Mouse (Mus musculus) left cerebral cortex, adult 2 months (tissue): ENCODE data around the gene Slc3a1. TPM values are rescaled to one million over a fixed set of nuclear protein-coding genes. Genes with fewer than 3 reads are reported as not detected.

Experiments
- DNase-seq, 2 experiments: peaks; one replicate each; pipeline ENCODE4 v3.0.0; 2021 to 2022; ENCODE audit warnings: low spot score in 2 of 2, mixed read lengths in 1 of 2; ENCODE audit errors: extremely low spot score in 1 of 2
- H3K27ac ChIP-seq: fragments of 200-600 bp; 2 replicates; pipeline ENCODE4 v1.8.1; 2022
- H3K4me3 ChIP-seq: fragments of 200-600 bp; 2 replicates; pipeline ENCODE4 v1.8.1; 2022
- CTCF ChIP-seq: fragments of 200-600 bp; IDR thresholded peaks from 2 replicates; pipeline ENCODE4 v1.8.1; 2022; ENCODE audit warnings: antibody characterized with exemption, mild to moderate bottlenecking, moderate library complexity
- intact Hi-C: fragments of 180-260 bp; cut with DNase I; formaldehyde crosslinking; loops from one replicate; pipeline ENCODE4 v1.15.1; 2025
- total RNA-seq, 2 experiments: library from RNA; stranded (reverse); gene quantifications; 2 replicates each; pipeline ENCODE4 v1.2.3; 2021

Gene Slc3a1
- total RNA-seq, 2 experiments from 2014 or later = 0.26 to 0.38 TPM

DNA sequence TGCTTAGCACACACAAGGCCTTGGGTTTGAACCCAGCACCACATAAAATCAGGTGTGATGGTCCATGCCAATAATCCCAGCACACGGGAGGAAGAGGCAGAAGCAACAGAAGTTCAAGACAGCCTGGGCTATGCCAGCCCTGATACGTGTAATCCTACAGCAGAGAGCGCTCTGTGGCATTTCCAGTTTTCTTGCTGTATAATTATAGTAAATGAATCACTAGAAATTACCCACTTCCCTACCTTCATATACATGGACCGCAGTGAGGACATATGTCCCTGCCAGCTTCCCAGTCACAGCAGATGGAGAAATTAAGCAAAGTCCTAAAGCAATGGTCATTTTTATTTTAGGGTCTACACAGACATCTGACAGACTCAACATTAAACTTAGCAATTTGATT lies 45.9 kb downstream of the Slc3a1 start:
- intact Hi-C loops = no loop called here

DNA sequence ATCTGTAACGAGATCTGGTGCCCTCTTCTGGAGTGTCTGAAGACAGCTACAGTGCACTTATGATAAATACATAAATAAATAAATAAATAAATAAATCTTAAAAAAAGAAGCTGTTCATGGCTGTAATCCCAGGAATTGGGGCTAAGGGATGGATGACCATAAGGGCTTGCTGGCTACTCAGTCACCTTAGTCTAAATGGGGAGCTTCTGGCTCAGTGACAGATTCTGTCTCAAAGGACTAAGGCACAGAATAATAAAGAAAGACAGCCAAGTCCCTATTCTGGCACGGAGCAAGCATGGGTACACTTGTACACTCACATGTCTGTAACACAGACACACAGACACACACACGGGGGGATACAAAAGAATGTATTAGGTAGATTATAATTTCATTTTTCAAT lies 51.1 kb downstream of the Slc3a1 start:
- intact Hi-C loops = no loop called here
- H3K27ac ChIP-seq = no peak overlapping the region
- DNase-seq = no peak
- H3K4me3 ChIP-seq = no peak overlapping the region
- TF ChIP-seq CTCF = no peak; the same call in 1 of the 2 replicates

More for the DNA sequence above, 45.9 kb downstream of the Slc3a1 start:
- DNase-seq = no peak
- no peak for TF ChIP-seq CTCF
- Histone ChIP-seq H3K27ac (no peak overlapping the region), H3K4me3 (no peak overlapping the region)

DNA sequence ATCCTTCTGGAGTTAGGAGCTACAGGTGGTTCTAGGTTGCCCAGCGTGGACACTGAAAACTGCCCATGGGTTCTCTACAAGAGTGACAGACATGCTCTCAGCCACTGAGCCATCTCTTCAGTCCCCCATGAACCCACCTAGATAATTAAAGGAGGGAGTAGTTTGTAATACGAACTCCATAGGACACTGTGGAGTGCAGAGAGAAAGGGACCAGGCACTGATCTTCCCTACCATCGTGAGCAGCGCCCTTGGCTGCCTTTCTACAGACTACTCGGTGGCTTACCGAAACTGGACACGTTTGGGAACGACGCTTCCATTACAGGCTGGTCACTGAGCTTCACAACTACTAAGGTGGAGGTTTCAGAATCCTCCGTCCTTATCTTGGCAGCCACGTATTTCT lies 52.6 kb downstream of the Slc3a1 start:
- TF ChIP-seq CTCF = no peak
- intact Hi-C loops = loop anchor here (10.0 kb wide), 1 partner anchor 206 kb away; no protein-coding TSS in a partner anchor
- Histone ChIP-seq H3K27ac (no peak overlapping the region), H3K4me3 (no peak overlapping the region)
- DNase-seq = no peak

DNA sequence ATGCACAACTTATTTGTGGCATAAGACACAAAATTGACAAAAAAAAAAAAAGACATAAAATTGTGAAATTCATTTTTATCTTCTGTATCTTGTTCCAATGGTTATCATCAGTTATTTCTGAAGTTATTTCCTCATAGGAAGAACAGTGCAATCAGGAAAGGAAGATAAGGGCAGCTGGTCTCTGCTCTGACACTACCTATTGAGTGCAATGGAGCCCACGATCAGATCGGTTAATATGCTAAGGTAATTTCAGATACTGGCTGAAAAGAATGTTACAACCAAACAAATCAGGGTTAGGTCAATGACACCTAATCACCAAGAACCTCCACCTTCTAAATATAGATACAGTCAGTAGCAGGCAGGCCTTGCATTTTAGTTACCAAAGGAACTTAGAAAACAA lies 57.2 kb downstream of the Slc3a1 start:
- no peak overlapping the region for H3K27ac ChIP-seq
- intact Hi-C loops = loop anchor here (10.0 kb wide), 1 partner anchor 211 kb away; no protein-coding TSS in a partner anchor

DNA sequence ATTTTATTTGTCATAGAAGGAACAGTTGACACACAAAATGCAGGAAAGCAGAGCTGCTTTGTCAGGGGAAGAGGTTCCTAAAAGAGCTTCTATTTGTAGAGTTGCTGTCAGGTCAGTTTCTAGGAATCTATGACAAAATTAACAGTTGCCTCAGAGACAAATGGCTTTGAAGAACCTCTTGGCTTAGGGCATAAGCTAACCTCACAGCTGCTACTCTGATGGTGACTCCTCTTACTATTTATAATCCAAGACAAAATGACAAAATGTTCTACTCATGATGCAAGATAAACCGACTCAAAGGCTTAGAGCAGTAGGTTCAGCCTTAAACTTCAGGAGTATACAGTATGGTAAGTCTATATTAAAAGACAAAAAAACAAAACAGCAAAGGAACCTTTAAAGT lies 58.3 kb downstream of the Slc3a1 start:
- TF ChIP-seq CTCF = no peak
- H3K27ac ChIP-seq = no peak overlapping the region
- no peak overlapping the region for H3K4me3 ChIP-seq
- DNase-seq = no peak
- intact Hi-C loops = loop anchor here (10.0 kb wide), 1 partner anchor 212 kb away; no protein-coding TSS in a partner anchor

More for the DNA sequence above, 57.2 kb downstream of the Slc3a1 start:
- no peak for TF ChIP-seq CTCF
- no peak for DNase-seq
- H3K4me3 ChIP-seq = no peak overlapping the region

DNA sequence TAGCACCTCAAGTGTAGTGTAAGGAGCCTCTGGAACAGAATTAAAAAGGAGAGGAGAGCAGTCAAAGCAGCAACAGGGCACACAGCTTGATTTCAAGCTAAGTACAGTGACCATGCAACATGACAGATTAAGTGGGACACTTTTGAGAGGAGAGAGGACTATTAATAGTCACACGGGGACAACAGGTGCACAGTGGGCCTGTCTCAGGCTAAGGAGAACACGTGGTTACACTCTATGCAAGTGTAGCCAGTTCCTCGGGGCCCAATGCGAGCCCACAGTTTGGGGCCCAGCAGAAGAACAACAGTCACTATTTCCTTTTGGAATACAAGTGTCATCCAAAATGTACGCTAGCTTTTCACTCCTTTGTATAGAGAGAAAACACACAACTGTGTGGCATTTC lies 59.4 kb downstream of the Slc3a1 start:
- no peak for TF ChIP-seq CTCF
- Histone ChIP-seq H3K4me3 (peak overlapping the region; percentile 4; the same call in 1 of the 2 replicates), H3K27ac (no peak overlapping the region)
- DNase-seq = no peak
- intact Hi-C loops = loop anchor here (10.0 kb wide), 1 partner anchor 213 kb away; no protein-coding TSS in a partner anchor

DNA sequence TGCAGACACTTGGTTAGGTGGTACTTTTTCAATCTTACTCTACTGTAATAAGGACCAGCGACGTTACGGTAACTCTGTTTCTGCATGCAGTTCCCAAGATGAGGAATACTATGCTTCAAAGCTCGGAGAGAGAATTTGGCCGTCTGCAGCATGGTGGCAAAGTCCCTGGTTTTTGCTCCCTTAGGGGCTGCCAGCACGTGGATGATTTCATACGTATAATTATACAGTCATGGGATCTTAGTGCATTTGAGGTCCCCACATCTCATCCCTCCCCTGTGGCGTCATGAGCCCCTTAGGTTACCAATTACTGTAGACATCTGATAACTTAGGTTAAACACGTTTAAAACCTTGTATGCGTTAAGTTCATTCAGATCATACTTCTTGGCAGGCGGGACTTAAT lies 60.2 kb downstream of the Slc3a1 start:
- TF ChIP-seq CTCF = no peak
- DNase-seq = no peak
- Histone ChIP-seq H3K27ac (no peak overlapping the region), H3K4me3 (peak overlapping the region; percentile 83; the same call in 1 of the 2 replicates)
- intact Hi-C loops = loop anchor here (10.0 kb wide), 1 partner anchor 214 kb away; no protein-coding TSS in a partner anchor

DNA sequence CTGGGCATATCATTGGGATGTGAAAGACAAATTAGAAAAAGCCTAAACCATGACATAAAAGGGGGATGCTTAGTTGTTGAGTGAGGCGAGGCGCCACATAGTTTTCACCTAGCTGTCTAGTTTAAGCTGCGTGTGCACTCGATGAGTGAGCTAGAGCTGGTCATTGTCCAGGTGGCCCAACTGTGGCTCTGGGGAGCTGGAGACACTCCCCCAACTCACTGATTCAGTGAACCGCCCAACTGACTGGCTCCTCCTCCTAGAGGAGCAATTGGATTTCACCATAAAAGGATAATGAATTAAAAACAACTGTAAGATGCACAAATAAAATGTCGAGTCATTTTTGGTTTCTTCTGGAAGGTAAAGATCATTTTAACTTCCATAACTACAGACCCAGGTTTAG lies 60.8 kb downstream of the Slc3a1 start:
- H3K27ac ChIP-seq = peak overlapping the region; percentile 99
- intact Hi-C loops = loop anchor here (10.0 kb wide), 1 partner anchor 214 kb away; no protein-coding TSS in a partner anchor
- DNase-seq = no peak
- no peak for TF ChIP-seq CTCF
- H3K4me3 ChIP-seq = peak overlapping the region; percentile 83

DNA sequence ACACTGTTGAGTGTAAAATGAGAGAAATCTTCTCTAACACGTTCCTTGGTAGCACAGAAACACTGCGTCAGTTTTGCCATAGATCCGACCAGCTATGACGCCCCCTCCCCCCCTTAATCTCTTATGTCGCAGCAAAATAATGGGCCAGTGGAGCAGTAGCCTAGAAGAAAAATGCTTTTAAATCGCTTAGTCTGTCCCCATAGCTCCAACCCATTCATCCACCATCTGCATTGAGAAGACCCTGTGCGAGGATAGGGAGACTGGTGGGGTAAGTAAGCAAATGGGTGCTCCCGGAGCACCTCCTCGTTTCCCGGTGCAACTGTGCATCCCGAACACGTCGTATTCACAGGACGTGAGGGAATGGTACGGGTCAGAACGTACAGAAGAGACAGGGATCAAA lies 61.4 kb downstream of the Slc3a1 start:
- Histone ChIP-seq H3K27ac (peak overlapping the region; percentile 99), H3K4me3 (peak overlapping the region; percentile 83)
- intact Hi-C loops = loop anchor here (1.0 to 10.0 kb wide), 3 partner anchors 132 to 299 kb away; partner anchors contain the start of gene Lrpprc
- TF ChIP-seq CTCF = no peak
- DNase-seq = no peak

DNA sequence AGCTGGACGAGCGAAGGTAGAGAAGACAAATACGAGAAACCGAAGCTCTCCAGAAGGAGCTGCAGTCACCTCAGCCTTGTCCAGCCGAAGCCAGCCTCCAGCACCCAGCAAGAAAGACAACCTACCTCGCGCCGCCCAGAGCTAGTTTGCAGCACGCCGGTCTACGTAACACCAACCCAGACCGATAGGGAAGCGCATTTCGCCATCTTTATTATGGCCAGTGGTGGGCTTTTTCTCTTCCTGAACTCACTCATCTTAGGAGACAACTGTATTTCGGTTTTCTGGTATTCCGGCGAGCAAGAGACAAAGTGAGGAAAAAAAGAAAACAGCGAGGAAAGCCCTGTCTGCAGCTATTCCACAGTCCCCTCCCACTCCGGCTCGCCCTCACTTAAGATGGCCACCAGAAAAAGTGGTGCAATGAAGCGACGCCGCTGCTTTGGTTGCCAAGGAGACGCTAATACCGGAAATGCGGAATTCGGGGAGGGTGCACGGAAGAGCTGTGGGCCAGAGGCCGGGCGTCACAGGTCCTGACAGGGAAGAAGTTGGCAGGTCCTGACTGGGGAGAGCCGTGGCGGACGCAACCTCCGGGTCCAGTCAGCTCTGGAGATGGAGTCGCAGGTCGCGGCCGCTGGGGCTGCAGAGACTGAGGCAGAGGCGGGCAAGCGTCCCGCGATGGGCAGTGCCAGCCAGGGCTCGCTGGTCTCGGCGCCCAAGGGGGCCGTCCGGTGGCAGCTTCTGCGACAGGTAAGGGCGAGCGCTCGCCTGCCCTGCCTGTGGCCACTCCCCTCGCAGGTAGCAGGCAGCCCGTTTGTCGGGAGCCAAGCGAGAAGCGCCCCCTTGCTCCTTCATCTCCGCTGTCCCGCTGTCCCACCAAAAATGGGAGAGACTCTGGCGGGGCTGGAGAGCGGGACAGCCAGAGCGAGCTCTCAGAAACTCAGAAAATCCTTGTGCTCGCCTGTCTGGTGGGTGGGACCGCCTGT lies 62.2 kb downstream of the Slc3a1 start, which contains the start of the genes Prepl and Camkmt:
Gene Prepl, minus strand, starts transcription at position 122 of the 980 bp plus-strand sequence.
Gene Camkmt, plus strand, starts transcription at position 433 of the 980 bp plus-strand sequence.
- H3K27ac ChIP-seq = peak within 1 kb of the TSS; percentile 99
- peak; percentile 93 for DNase-seq
- H3K4me3 ChIP-seq = peak within 1 kb of the TSS; percentile 83
- intact Hi-C loops = loop anchor here (1.0 to 2.0 kb wide), 2 partner anchors 133 to 300 kb away; partner anchors contain the start of gene Lrpprc
- TF ChIP-seq CTCF = no peak; the same call in none of the 2 replicates

DNA sequence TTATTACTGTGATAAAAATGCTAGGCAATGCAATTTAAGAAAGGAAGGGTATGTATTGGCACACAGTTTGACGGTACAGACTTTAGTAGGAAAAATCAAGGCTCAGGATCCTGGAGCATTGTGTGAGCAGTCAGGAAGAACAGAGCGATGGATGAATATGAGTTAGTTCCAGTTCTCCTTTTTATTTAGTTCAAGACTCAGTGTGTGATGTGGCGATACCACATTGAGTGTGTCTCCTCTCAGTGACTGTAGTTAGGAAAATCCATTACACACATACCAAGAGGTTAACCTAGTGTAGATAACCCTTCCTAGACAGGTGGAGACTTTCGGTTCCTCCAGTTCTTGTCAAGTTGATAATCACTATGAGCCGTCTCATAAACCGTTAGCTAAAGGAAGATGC lies 63.6 kb downstream of the Slc3a1 start:
- no peak overlapping the region for H3K27ac ChIP-seq
- TF ChIP-seq CTCF = no peak
- intact Hi-C loops = loop anchor here (2.0 kb wide), 1 partner anchor 301 kb away; the partner anchor contains the start of gene Lrpprc
- no peak for DNase-seq
- no peak overlapping the region for H3K4me3 ChIP-seq

DNA sequence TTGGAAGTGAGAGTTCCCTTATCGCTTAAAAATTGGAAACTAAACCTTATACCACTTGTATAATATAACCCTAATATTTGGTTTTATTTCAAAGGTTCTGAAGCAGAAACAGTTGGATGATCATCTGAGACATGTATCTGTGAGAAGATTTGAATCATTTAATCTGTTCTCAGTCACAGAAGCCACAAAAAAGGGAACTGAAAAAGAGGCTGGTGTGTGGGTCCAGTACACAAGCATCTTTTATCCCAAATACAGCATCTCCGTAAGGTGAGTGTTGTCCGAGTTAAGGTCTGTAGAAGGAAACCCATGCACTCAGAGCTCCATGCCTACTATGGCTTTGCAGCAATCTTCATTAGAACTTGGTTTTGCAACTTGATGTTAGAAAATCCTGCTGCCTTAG lies 68.2 kb downstream of the Slc3a1 start:
- intact Hi-C loops = no loop called here
- H3K4me3 ChIP-seq = no peak overlapping the region
- TF ChIP-seq CTCF = no peak
- H3K27ac ChIP-seq = no peak overlapping the region
- no peak for DNase-seq
